Mouse (Mus musculus) MEL (cell line): ENCODE measurements around the gene Pafah2. TPM values are rescaled to one million over a fixed set of nuclear protein-coding genes. Genes with fewer than 3 reads are reported as not detected.

Source experiments
- DNase-seq: peaks from one replicate; pipeline ENCODE4 v3.0.0; 2011; ENCODE audit warnings: low read depth, low spot score
- H3K27ac ChIP-seq: 2 replicates; pipeline ENCODE4 v1.5.1; 2012; ENCODE audit warnings: low read depth, mild to moderate bottlenecking, control low read depth, low read length, moderate library complexity; ENCODE audit not compliant: control insufficient read depth
- H3K27me3 ChIP-seq, 2 experiments: fragments of 150-350 bp in 1 of 2; sonication (generic) in 1 of 2; 2 replicates each; pipeline ENCODE4 v1.6.1; 2012; ENCODE audit warnings: low read length in 2 of 2, mild to moderate bottlenecking in 2 of 2, improper control_type of control experiment in 1 of 2, moderate library complexity in 1 of 2; ENCODE audit not compliant: insufficient read depth in 2 of 2, control insufficient read depth in 1 of 2
- H3K36me3 ChIP-seq, 2 experiments: 2 replicates each; pipeline ENCODE4 v1.6.1; 2012 to 2014; ENCODE audit warnings: low read length in 2 of 2, improper control_type of control experiment in 1 of 2, inconsistent platforms in 1 of 2, mild to moderate bottlenecking in 1 of 2; ENCODE audit not compliant: insufficient read depth in 2 of 2, control insufficient read depth in 1 of 2
- H3K4me1 ChIP-seq, 2 experiments: fragments of 150-350 bp in 1 of 2; sonication (generic) in 1 of 2; 2 replicates each; pipeline ENCODE4 v1.6.1; 2012; ENCODE audit warnings: low read length in 2 of 2, improper control_type of control experiment in 1 of 2, mild to moderate bottlenecking in 1 of 2; ENCODE audit not compliant: insufficient read depth in 2 of 2, control insufficient read depth in 1 of 2
- H3K4me3 ChIP-seq, 2 experiments: fragments of 150-350 bp in 1 of 2; sonication (generic) in 1 of 2; 2 replicates each; pipeline ENCODE4 v1.5.1; 2012; ENCODE audit warnings: low read depth in 2 of 2, low read length in 2 of 2, mild to moderate bottlenecking in 2 of 2, moderate library complexity in 2 of 2, control low read depth in 1 of 2, improper control_type of control experiment in 1 of 2; ENCODE audit not compliant: control insufficient read depth in 1 of 2, insufficient read depth in 1 of 2
- H3K79me2 ChIP-seq: 2 replicates; pipeline ENCODE4 v1.6.1; 2012; ENCODE audit warnings: mild to moderate bottlenecking, low read length, moderate library complexity; ENCODE audit not compliant: control insufficient read depth, poor library complexity, insufficient read depth
- H3K9ac ChIP-seq: 2 replicates; pipeline ENCODE4 v1.6.1; 2012; ENCODE audit warnings: low read depth, mild to moderate bottlenecking, control low read depth, low read length, moderate library complexity; ENCODE audit not compliant: control insufficient read depth, poor library complexity, severe bottlenecking
- H3K9me3 ChIP-seq: fragments of 150-350 bp; sonication (generic); replicated peaks from 2 replicates; pipeline ENCODE4 v1.6.1; 2012; ENCODE audit warnings: mild to moderate bottlenecking, low read length, improper control_type of control experiment, moderate library complexity; ENCODE audit not compliant: insufficient read depth
- CHD1 ChIP-seq: IDR thresholded peaks from 2 replicates; pipeline ENCODE4 v1.6.1; 2012; ENCODE audit warnings: low read depth, mild to moderate bottlenecking, inconsistent platforms, low read length, improper control_type of control experiment
- CTCF ChIP-seq, 3 experiments: IDR thresholded peaks in 2 of 3; conservative IDR thresholded peaks in 1 of 3; 2 replicates each; pipeline ENCODE4 v1.5.1; 2011 to 2012; ENCODE audit warnings: low read length in 3 of 3, low read depth in 2 of 3, mild to moderate bottlenecking in 2 of 3, improper control_type of control experiment in 1 of 3, inconsistent platforms in 1 of 3, mixed read lengths in 1 of 3, moderate library complexity in 1 of 3; ENCODE audit not compliant: control insufficient read depth in 1 of 3, insufficient read depth in 1 of 3, poor library complexity in 1 of 3, severe bottlenecking in 1 of 3
- E2F4 ChIP-seq: IDR thresholded peaks from 2 replicates; pipeline ENCODE4 v1.6.1; 2011; ENCODE audit warnings: low read depth, low read length, improper control_type of control experiment, borderline replicate concordance
- ETS1 ChIP-seq: IDR thresholded peaks from 2 replicates; pipeline ENCODE4 v1.6.1; 2012; ENCODE audit warnings: low read depth, mild to moderate bottlenecking, inconsistent platforms, low read length, improper control_type of control experiment, moderate library complexity
- JUND ChIP-seq: IDR thresholded peaks from 2 replicates; pipeline ENCODE4 v1.6.1; 2011; ENCODE audit warnings: low read depth, mild to moderate bottlenecking, improper control_type of control experiment, low read length
- KAT2A ChIP-seq: conservative IDR thresholded peaks from 2 replicates; pipeline ENCODE4 v1.6.1; 2012; ENCODE audit warnings: low read depth, low read length, improper control_type of control experiment, inconsistent platforms
- MEF2A ChIP-seq: IDR thresholded peaks from 2 replicates; pipeline ENCODE4 v1.6.1; 2014; ENCODE audit warnings: low read depth, mild to moderate bottlenecking, inconsistent platforms, low read length, improper control_type of control experiment; ENCODE audit not compliant: poor library complexity, insufficient replicate concordance, severe bottlenecking; ENCODE audit errors: extremely low read depth
- MYC ChIP-seq: IDR thresholded peaks from 2 replicates; pipeline ENCODE4 v1.6.1; 2011; ENCODE audit warnings: low read depth, mild to moderate bottlenecking, low read length, improper control_type of control experiment, moderate library complexity
- NRF1 ChIP-seq: IDR thresholded peaks from 2 replicates; pipeline ENCODE4 v1.6.1; 2014; ENCODE audit warnings: low read depth, mild to moderate bottlenecking, inconsistent platforms, low read length, improper control_type of control experiment, moderate library complexity; ENCODE audit not compliant: poor library complexity, insufficient read depth, severe bottlenecking
- POLR2AphosphoS2 ChIP-seq: IDR thresholded peaks from 2 replicates; pipeline ENCODE4 v1.6.1; 2011; ENCODE audit warnings: low read length, improper control_type of control experiment
- RAD21 ChIP-seq: IDR thresholded peaks from 2 replicates; pipeline ENCODE4 v1.6.1; 2011; ENCODE audit warnings: mild to moderate bottlenecking, low read depth, low read length, improper control_type of control experiment
- SIN3A ChIP-seq: IDR thresholded peaks from 2 replicates; pipeline ENCODE4 v1.6.1; 2012; ENCODE audit warnings: low read length, improper control_type of control experiment, inconsistent platforms
- SMC3 ChIP-seq: IDR thresholded peaks from 2 replicates; pipeline ENCODE4 v1.6.1; 2011; ENCODE audit warnings: low read depth, low read length, improper control_type of control experiment
- TAL1 ChIP-seq: IDR thresholded peaks from 2 replicates; pipeline ENCODE4 v1.6.1; 2012; ENCODE audit warnings: mild to moderate bottlenecking, inconsistent platforms, low read length, moderate library complexity, mixed read lengths
- TCF12 ChIP-seq: IDR thresholded peaks from 2 replicates; pipeline ENCODE4 v1.6.1; 2014; ENCODE audit warnings: low read depth, mild to moderate bottlenecking, inconsistent platforms, low read length, improper control_type of control experiment, moderate library complexity
- UBTF ChIP-seq: IDR thresholded peaks from 2 replicates; pipeline ENCODE4 v1.6.1; 2012; ENCODE audit warnings: low read depth, mild to moderate bottlenecking, inconsistent platforms, low read length, improper control_type of control experiment, moderate library complexity, borderline replicate concordance; ENCODE audit not compliant: insufficient read depth
- USF1 ChIP-seq: IDR thresholded peaks from 2 replicates; pipeline ENCODE4 v1.6.1; 2014; ENCODE audit warnings: low read depth, mild to moderate bottlenecking, inconsistent platforms, low read length, improper control_type of control experiment, moderate library complexity
- ZKSCAN1 ChIP-seq: IDR thresholded peaks from 2 replicates; pipeline ENCODE4 v1.6.1; 2012; ENCODE audit warnings: low read depth, mild to moderate bottlenecking, inconsistent platforms, low read length, improper control_type of control experiment, moderate library complexity
- ZNF384 ChIP-seq: IDR thresholded peaks from 2 replicates; pipeline ENCODE4 v1.6.1; 2012; ENCODE audit warnings: low read depth, mild to moderate bottlenecking, inconsistent platforms, low read length, improper control_type of control experiment
- polyA plus RNA-seq, 2 experiments: library from polyadenylated mRNA; stranded (reverse) in 1 of 2; unstranded in 1 of 2; fragments of >175 nt in 1 of 2; fragments of >200 nt in 1 of 2; gene quantifications; 2 replicates each; pipeline versions ENCODE4 v1.2.1 to v1.2.4; 2012; ENCODE audit warnings: low replicate concordance in 2 of 2, low read depth in 1 of 2; ENCODE audit not compliant: insufficient read length in 2 of 2, insufficient read depth in 1 of 2, missing spikeins in 1 of 2
- total RNA-seq: library from RNA; depleted of rRNA; stranded (reverse); fragments of 300-350 nt; gene quantifications from 2 replicates; pipeline ENCODE4 v1.2.3, GENCODE M21; 2012

Gene Pafah2
- total and polyA plus RNA-seq, 3 experiments: 6.0 to 10.6 TPM; not detected in 1

DNA sequence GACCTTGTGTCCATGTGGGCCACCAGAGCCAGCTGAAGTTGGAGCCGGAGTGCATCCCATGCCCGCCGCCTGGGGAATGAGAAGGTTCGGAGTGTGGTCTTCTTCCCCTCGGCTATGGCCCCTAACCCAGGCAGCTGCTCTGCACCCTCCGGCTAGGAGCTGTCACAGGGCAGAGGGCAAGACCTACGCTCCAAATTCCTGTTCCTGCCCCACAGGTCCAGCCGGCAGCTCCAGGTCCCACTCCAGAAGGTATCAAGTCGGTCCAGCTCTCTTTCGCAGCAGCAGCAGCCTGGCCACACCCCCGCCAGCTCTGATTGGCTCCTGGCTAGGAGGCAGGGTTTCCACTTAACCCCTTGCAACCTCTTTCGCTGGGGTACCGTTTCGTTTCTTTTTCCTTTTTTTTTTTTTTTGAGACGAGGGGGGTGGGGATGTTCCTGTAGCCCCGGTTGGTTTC is 23.8 kb upstream of the Pafah2 start:
- no peak overlapping the region for H3K27ac ChIP-seq
- H3K9ac ChIP-seq: peak overlapping the region; percentile 38; the same call in 1 of the 2 replicates
- peaks cover 0 to 5% of the 10 kb centered on the region in 2 experiments; a peak in 2 of 4 replicates for H3K27me3 ChIP-seq
- H3K9me3 ChIP-seq: no peaks in the 10 kb centered on the region
- H3K79me2 ChIP-seq: no peaks in the 10 kb centered on the region
- H3K36me3 ChIP-seq: no peaks in the 10 kb centered on the region
- H3K4me3 ChIP-seq: peak overlapping the region; percentile 55 to 69
- TF ChIP-seq TCF12: 0 out of 2 replicates have a peak, but pooled peaks have one; percentile 21
- TF ChIP-seq TAL1: no peak
- peak; percentile 82 for TF ChIP-seq ZNF384
- TF ChIP-seq, all 39 proteins: peak for 2
- peak; percentile 82 for DNase-seq
- H3K4me1 ChIP-seq: no peaks in the 10 kb centered on the region

GRCm38 (mm10) chr4:134373295-134373694 is 22.8 kb upstream of the Pafah2 start:
- no peaks in the 10 kb centered on the region for H3K9me3 ChIP-seq
- H3K27me3 ChIP-seq: no peaks in the 10 kb centered on the region
- H3K9ac ChIP-seq: no peak overlapping the region
- H3K27ac ChIP-seq: no peak overlapping the region
- TF ChIP-seq JUND (no peak), NRF1 (no peak), CHD1 (no peak), E2F4 (no peak), POLR2AphosphoS2 (no peak), ETS1 (no peak), RAD21 (no peak), KAT2A (no peak), SIN3A (no peak), CTCF (IDR thresholded peaks at IDR 0.05 in 2 of 3, conservative IDR thresholded peaks at IDR 0.05 in 1 of 3; ENCODE audit: control insufficient read depth in 1 of 3, insufficient read depth in 1 of 3, low read depth in 2 of 3, low read length in 3 of 3, poor library complexity in 1 of 3, severe bottlenecking in 1 of 3) (no peak), SMC3 (no peak), ZNF384 (no peak), MYC (no peak), TCF12 (no peak), USF1 (no peak), ZKSCAN1 (no peak), MEF2A (no peak), UBTF (no peak)
- no peaks in the 10 kb centered on the region for H3K79me2 ChIP-seq
- H3K4me3 ChIP-seq: no peak overlapping the region
- no peaks in the 10 kb centered on the region for H3K4me1 ChIP-seq
- DNase-seq: no peak
- no peaks in the 10 kb centered on the region for H3K36me3 ChIP-seq
